Mouse (Mus musculus) E14TG2a.4 (cell line): ENCODE results near the gene Crtc3.

ENCODE experiments used
- CTCF ChIP-seq: conservative IDR thresholded peaks from 2 replicates; pipeline ENCODE4 v1.5.1; 2014; ENCODE audit warnings: low read length
- NANOG ChIP-seq: IDR thresholded peaks from 2 replicates; pipeline ENCODE4 v1.6.1; 2014; ENCODE audit warnings: borderline replicate concordance, low read length, mixed read lengths
- POU5F1 ChIP-seq: IDR thresholded peaks from 2 replicates; pipeline ENCODE4 v1.6.1; 2014; ENCODE audit warnings: low read length, borderline replicate concordance

DNA sequence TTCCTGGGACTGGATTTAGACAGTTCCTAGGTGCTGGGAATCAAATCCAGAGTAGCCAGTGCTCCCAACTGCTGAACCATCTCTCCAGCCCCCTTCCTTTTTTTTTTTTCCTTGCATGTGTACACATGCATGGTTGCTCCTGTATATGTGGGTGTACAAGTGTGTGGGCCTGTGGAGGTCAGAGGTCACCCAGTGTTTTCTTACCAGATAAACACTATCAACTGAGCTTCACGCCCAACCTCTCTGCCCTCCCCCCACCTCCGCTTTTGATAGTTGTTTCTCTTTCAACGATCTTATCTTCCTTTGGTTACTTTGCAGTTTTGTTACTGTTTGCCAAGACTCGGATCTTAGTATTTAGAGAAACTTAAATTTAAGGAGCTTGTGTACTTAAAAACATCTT lies 8.2 kb upstream of the Crtc3 start:
- no peak for TF ChIP-seq CTCF
- TF ChIP-seq NANOG = no peak
- no peak for TF ChIP-seq POU5F1
